Mouse (Mus musculus): Measurements from ENCODE around the gene Raet1e. TPM values are rescaled to one million over a fixed set of nuclear protein-coding genes. Genes with fewer than 3 reads are reported as not detected.
A peak's percentile ranks its signal among the peaks of the same experiment; 100 is the strongest.
"Not testable (repeated sequence)": the region's sequence is repeated elsewhere in the genome, so short reads cannot be mapped to it uniquely, and the experiment has no call there.

Gene Raet1e
- total and polyA plus RNA-seq, 2 experiments = 2.4 to 6.5 TPM

DNA sequence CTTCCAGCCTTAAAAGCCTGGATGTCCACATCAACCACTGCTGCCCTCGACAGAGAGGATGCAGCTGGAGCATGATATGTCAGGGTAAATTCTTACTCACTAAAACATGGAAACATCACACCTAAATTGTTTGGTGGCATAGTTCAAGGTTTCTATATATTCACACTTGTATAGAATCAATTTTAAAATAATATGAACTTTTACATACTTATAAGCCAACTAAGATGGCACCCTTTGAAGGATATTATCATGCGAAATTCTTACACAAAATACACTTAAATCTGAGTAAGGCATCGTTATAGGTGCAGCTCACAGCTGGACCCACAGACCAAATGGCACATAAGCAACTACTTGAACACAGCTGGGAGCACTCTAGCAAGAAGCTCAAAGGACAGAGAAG is 201.9 kb downstream of the Raet1e start, which contains the start of gene Raet1d:
Gene Raet1d (plus strand): TSS at position 301 of the 400 bp plus-strand sequence.
- H3K27me3 ChIP-seq (ENCODE audit: control insufficient read depth, insufficient read depth, low read length); H3K9ac ChIP-seq (ENCODE audit: low read depth, low read length); H3K79me2 ChIP-seq (ENCODE audit: control insufficient read depth, insufficient read depth, low read length); H3K4me1 ChIP-seq (ENCODE audit: control insufficient read depth, insufficient read depth, low read length); H3K4me3 ChIP-seq (ENCODE audit: insufficient read depth, low read depth, low read length); H3K27ac ChIP-seq (replicated peaks; ENCODE audit: insufficient read depth, low read depth, low read length); DNase-seq (ENCODE audit: extremely low read depth, low read depth, low spot score); H3K36me3 ChIP-seq (ENCODE audit: control insufficient read depth, insufficient read depth, low read length): not testable (repeated sequence)
- WGBS = 87% methylated on average over 3 of the region's 3 CpGs

DNA sequence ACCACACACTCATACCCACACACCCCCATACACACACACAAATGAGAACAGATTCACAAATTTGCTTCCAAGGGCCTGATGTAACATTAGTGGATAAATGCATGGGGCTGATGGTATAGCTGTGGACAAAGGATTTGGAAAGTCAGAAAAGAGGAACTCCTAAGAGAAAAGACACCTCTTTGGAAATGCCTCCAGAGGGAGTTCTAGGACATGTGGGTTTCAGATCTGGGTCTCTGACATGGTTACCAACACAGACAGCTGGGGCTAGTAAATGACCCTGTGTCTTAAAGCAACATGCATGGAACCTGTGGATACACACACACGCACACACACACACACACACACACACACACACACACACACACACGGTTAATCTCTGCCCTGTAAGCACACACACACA is 202.6 kb downstream of the Raet1e start:
- 47% methylated on average over 2 of the region's 2 CpGs for WGBS
- H3K27me3 ChIP-seq (ENCODE audit: control insufficient read depth, insufficient read depth, low read length) = not testable (repeated sequence)

DNA sequence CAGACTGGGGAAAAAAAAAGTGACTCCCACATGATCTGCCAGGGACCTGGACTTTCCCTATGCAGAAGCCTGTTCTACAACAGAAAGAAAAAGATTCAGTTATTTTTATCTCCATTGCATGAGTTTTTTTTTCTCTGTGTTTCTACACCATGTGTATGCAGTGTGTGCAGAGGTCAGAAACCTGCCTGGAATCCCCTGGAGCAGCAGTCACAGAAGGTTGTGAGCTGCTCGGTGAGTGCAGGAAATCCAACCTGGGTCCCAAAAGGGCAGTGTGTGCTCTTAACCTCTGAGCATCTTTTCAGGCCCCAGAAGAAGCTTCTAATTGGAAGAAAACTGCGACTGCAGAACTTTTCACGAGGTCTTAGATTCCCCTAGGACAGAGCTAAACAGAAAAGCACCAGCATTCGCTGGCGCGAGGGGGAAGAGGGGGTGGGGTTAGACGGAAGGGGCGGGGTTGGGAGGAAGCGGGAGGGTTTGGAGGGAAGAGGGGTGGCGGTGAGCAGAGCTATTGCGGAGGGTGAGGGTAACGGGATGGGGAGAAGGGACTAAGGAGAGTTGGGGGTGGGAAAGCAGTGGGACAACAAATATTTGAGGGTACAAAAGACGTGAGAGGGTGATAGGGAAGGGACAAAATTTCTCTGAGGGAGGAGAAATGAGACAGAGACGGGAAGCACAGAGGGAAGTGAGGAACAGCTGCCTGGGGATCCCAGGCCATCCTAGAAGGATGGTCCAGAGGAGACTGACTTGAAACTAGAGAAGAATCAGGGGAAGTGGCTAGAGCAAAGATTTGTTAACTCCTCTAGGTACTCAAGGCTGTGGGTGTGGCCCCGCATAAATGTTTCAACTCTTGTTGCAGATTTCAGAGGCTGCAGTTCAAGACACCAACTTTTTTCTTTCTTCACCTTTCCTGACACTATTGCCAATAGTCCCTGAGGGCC is 203.3 kb downstream of the Raet1e start:
- H3K4me3 ChIP-seq (ENCODE audit: insufficient read depth, low read depth, low read length); H3K27ac ChIP-seq (replicated peaks; ENCODE audit: insufficient read depth, low read depth, low read length); H3K27me3 ChIP-seq (ENCODE audit: control insufficient read depth, insufficient read depth, low read length); H3K9ac ChIP-seq (ENCODE audit: low read depth, low read length); H3K4me1 ChIP-seq (ENCODE audit: control insufficient read depth, insufficient read depth, low read length); H3K36me3 ChIP-seq (ENCODE audit: control insufficient read depth, insufficient read depth, low read length); H3K79me2 ChIP-seq (ENCODE audit: control insufficient read depth, insufficient read depth, low read length): not testable (repeated sequence)
- DNase-seq (ENCODE audit: extremely low read depth, low read depth, low spot score) = peak; percentile 23
- 0% methylated on average over 6 of the region's 15 CpGs for WGBS

More for the DNA sequence above, 202.6 kb downstream of the Raet1e start:
- not testable (repeated sequence) for H3K4me1 ChIP-seq (ENCODE audit: control insufficient read depth, insufficient read depth, low read length); H3K9ac ChIP-seq (ENCODE audit: low read depth, low read length); DNase-seq (ENCODE audit: extremely low read depth, low read depth, low spot score); H3K36me3 ChIP-seq (ENCODE audit: control insufficient read depth, insufficient read depth, low read length); H3K27ac ChIP-seq (replicated peaks; ENCODE audit: insufficient read depth, low read depth, low read length); H3K4me3 ChIP-seq (ENCODE audit: insufficient read depth, low read depth, low read length); H3K79me2 ChIP-seq (ENCODE audit: control insufficient read depth, insufficient read depth, low read length)

DNA sequence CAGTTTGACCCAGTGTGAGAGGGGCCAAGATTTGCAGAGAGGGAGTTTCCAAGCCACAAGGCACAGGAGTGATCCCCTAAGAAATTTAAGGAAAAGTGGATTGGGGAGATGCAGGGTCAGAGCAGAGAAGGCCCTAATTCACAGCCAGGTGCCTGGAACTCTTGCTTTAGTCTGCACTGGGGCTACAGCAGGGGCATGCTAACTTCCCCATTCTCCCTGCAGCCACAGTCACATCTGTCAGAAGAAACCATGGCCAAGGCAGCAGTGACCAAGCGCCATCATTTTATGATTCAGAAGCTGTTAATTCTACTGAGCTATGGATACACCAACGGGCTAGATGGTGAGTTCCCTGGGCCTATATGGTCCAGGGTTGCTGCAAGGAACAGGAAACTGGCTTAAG is 204.1 kb downstream of the Raet1e start:
- H3K27ac ChIP-seq (replicated peaks; ENCODE audit: insufficient read depth, low read depth, low read length); H3K27me3 ChIP-seq (ENCODE audit: control insufficient read depth, insufficient read depth, low read length); H3K9ac ChIP-seq (ENCODE audit: low read depth, low read length); H3K4me1 ChIP-seq (ENCODE audit: control insufficient read depth, insufficient read depth, low read length); H3K4me3 ChIP-seq (ENCODE audit: insufficient read depth, low read depth, low read length); DNase-seq (ENCODE audit: extremely low read depth, low read depth, low spot score); H3K79me2 ChIP-seq (ENCODE audit: control insufficient read depth, insufficient read depth, low read length); H3K36me3 ChIP-seq (ENCODE audit: control insufficient read depth, insufficient read depth, low read length): not testable (repeated sequence)
- WGBS = 79% methylated on average over 2 of the region's 2 CpGs

- H3K36me3 ChIP-seq (ENCODE audit: control insufficient read depth, insufficient read depth, low read length); H3K79me2 ChIP-seq (ENCODE audit: control insufficient read depth, insufficient read depth, low read length); H3K27ac ChIP-seq (replicated peaks; ENCODE audit: insufficient read depth, low read depth, low read length); H3K4me3 ChIP-seq (ENCODE audit: insufficient read depth, low read depth, low read length); H3K9ac ChIP-seq (ENCODE audit: low read depth, low read length); H3K27me3 ChIP-seq (ENCODE audit: control insufficient read depth, insufficient read depth, low read length); H3K4me1 ChIP-seq (ENCODE audit: control insufficient read depth, insufficient read depth, low read length): not testable (repeated sequence)
- peak; percentile 89 for DNase-seq (ENCODE audit: extremely low read depth, low read depth, low spot score)
- WGBS = 26% methylated on average over 2 of the region's 2 CpGs
These were observed 206.5 kb downstream of the Raet1e start for GRCm38 (mm10) chr10:22364915-22365314.

GRCm38 (mm10) chr10:22381226-22381625 is 222.9 kb downstream of the Raet1e start:
- 30% methylated on average over 9 of the region's 10 CpGs for WGBS
- not testable (repeated sequence) for DNase-seq (ENCODE audit: extremely low read depth, low read depth, low spot score); H3K4me1 ChIP-seq (ENCODE audit: control insufficient read depth, insufficient read depth, low read length); H3K27ac ChIP-seq (replicated peaks; ENCODE audit: insufficient read depth, low read depth, low read length); H3K27me3 ChIP-seq (ENCODE audit: control insufficient read depth, insufficient read depth, low read length); H3K79me2 ChIP-seq (ENCODE audit: control insufficient read depth, insufficient read depth, low read length); H3K36me3 ChIP-seq (ENCODE audit: control insufficient read depth, insufficient read depth, low read length); H3K9ac ChIP-seq (ENCODE audit: low read depth, low read length); H3K4me3 ChIP-seq (ENCODE audit: insufficient read depth, low read depth, low read length)

DNA sequence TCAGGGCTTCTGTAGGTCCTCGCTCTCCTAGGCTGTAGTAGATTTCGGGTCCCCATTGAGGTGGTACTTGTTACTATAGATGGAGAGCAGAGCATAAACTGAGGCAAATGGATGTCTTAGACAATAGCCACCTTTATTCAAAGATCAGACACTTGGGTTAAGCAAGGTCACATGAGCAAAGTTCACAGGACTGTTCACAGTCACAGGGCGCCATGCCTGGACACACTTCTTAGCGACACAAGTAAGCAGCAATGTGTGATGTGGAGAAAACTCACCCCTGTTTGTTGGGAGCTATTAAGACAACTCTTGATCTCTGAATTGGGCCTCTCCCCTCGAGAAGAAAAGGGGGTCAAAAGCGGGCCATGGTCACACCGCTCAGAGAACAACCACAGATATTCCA is 231.8 kb downstream of the Raet1e start:
- DNase-seq (ENCODE audit: extremely low read depth, low read depth, low spot score) = not testable (repeated sequence)

DNA sequence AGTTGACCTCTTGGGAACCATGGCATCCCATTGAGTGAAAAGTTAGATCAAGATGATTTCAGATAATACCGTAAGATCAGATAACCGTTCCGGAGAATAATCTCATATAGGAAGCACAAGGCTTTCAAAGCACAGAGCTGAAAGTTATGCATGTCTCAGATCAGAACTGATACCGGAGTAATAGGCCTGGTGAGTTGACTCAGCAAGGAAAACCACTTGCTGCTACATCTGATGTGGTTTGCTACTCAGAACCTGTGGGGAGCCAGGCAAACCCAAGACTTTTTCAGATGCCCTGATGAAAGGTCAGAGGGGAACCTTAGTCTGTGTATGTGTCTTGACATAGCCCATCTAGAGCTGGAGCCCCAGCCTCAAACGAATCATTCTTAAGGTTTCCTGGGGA is 233.2 kb downstream of the Raet1e start:
- not testable (repeated sequence) for H3K4me3 ChIP-seq (ENCODE audit: insufficient read depth, low read depth, low read length); H3K9ac ChIP-seq (ENCODE audit: low read depth, low read length); DNase-seq (ENCODE audit: extremely low read depth, low read depth, low spot score); H3K27ac ChIP-seq (replicated peaks; ENCODE audit: insufficient read depth, low read depth, low read length); H3K36me3 ChIP-seq (ENCODE audit: control insufficient read depth, insufficient read depth, low read length); H3K79me2 ChIP-seq (ENCODE audit: control insufficient read depth, insufficient read depth, low read length); H3K4me1 ChIP-seq (ENCODE audit: control insufficient read depth, insufficient read depth, low read length); H3K27me3 ChIP-seq (ENCODE audit: control insufficient read depth, insufficient read depth, low read length)
- WGBS = 80% methylated on average over 4 of the region's 5 CpGs

More for the DNA sequence above, 231.8 kb downstream of the Raet1e start:
- not testable (repeated sequence) for H3K9ac ChIP-seq (ENCODE audit: low read depth, low read length); H3K4me3 ChIP-seq (ENCODE audit: insufficient read depth, low read depth, low read length); H3K79me2 ChIP-seq (ENCODE audit: control insufficient read depth, insufficient read depth, low read length); H3K27ac ChIP-seq (replicated peaks; ENCODE audit: insufficient read depth, low read depth, low read length); H3K27me3 ChIP-seq (ENCODE audit: control insufficient read depth, insufficient read depth, low read length); H3K36me3 ChIP-seq (ENCODE audit: control insufficient read depth, insufficient read depth, low read length); H3K4me1 ChIP-seq (ENCODE audit: control insufficient read depth, insufficient read depth, low read length)
- 86% methylated on average over 7 of the region's 7 CpGs for WGBS

DNA sequence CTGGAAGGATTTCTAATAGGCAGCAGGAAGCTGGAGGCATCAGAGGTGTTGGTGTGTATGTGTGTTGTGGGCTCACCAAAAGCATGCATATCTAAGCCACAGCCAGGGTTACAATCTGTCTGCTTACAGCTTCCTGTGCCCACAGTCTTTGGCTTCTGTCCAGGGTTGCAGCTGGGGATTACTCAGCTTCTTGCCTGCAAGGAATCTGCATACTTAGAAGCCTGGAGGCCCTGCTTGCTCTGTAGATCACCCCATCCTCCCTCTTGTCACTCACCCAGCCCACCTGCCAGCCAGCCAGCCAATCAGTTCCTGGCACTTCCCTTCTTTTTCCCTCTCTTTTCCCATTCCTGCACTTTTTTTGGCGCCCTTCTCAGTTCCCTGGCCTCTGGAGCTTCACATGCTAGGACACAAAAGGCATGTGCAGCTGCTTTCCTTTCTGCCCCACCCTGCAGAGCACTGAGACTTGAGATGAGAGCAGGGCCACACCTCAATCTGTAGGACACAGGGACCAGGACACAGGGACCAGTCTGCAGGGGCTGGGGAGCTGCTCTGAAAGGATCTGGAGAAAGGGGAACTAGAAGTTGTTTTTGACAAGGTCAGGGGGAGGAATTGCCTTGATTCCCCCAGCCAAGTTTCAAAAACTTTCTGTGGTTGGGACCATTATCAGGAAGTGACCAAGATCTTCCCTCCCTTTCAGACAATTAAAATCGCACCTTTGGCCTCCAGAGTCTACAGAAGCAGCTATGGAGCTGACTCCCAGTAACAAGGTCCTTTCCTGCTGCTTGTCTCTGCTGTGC is 234.9 kb downstream of the Raet1e start:
- H3K79me2 ChIP-seq (ENCODE audit: control insufficient read depth, insufficient read depth, low read length) = not testable (repeated sequence)

More for the DNA sequence above, 234.9 kb downstream of the Raet1e start:
- H3K9ac ChIP-seq (ENCODE audit: low read depth, low read length); H3K27me3 ChIP-seq (ENCODE audit: control insufficient read depth, insufficient read depth, low read length); DNase-seq (ENCODE audit: extremely low read depth, low read depth, low spot score); H3K4me1 ChIP-seq (ENCODE audit: control insufficient read depth, insufficient read depth, low read length); H3K27ac ChIP-seq (replicated peaks; ENCODE audit: insufficient read depth, low read depth, low read length); H3K36me3 ChIP-seq (ENCODE audit: control insufficient read depth, insufficient read depth, low read length); H3K4me3 ChIP-seq (ENCODE audit: insufficient read depth, low read depth, low read length): not testable (repeated sequence)
- WGBS = no CpG with 5 or more reads among the region's 2 CpGs

All from liver, adult 2 months (tissue).